Mouse (Mus musculus): Measurements from ENCODE around the gene Cdkal1. TPM values are rescaled to one million over a fixed set of nuclear protein-coding genes. Genes with fewer than 3 reads are reported as not detected.

Gene Cdkal1
- polyA plus RNA-seq, 1 experiment, result 5.1 TPM

- no peak for TF ChIP-seq MAX (IDR thresholded peaks at IDR 0.05)
- TF ChIP-seq MYOG (IDR thresholded peaks at IDR 0.05; ENCODE audit: control insufficient read depth, extremely low read depth, insufficient read length), result no peak
- TF ChIP-seq CEBPB (IDR thresholded peaks at IDR 0.05; ENCODE audit: low read depth), result no peak
- TF ChIP-seq FOSL1 (IDR thresholded peaks at IDR 0.05; ENCODE audit: insufficient read depth, low read length, poor library complexity, severe bottlenecking), result no peak
- no peak for TF ChIP-seq CTCF (IDR thresholded peaks at IDR 0.05; ENCODE audit: control insufficient read depth, insufficient read depth, insufficient read length)
- TF ChIP-seq USF1 (IDR thresholded peaks at IDR 0.05; ENCODE audit: low read depth), result no peak
- no peak for TF ChIP-seq MYOD1 (IDR thresholded peaks at IDR 0.05; ENCODE audit: control insufficient read depth, insufficient read length, low read depth)
- H3K4me3 ChIP-seq (ENCODE audit: insufficient read depth, poor library complexity, severe bottlenecking), result no peak overlapping the region
- H3K36me3 ChIP-seq (ENCODE audit: control insufficient read depth, insufficient read depth), result no peaks in the 10 kb centered on the region
- H3ac ChIP-seq (ENCODE audit: control insufficient read depth, insufficient read length, low read depth), result no peak overlapping the region
- no peaks in the 10 kb centered on the region for H3K79me2 ChIP-seq (ENCODE audit: control insufficient read depth, insufficient read depth)
- no peaks in the 10 kb centered on the region for H3K79me3 ChIP-seq (ENCODE audit: low read depth)
- H3K27me3 ChIP-seq (ENCODE audit: control insufficient read depth, insufficient read depth, insufficient read length), result no peaks in the 10 kb centered on the region
These were observed 226.9 kb downstream of the Cdkal1 start for GRCm38 (mm10) chr13:29628607-29629006.

GRCm38 (mm10) chr13:29627438-29628124, 227.9 kb downstream of the Cdkal1 start:
- no peaks in the 10 kb centered on the region for H3K36me3 ChIP-seq (ENCODE audit: control insufficient read depth, insufficient read depth)
- H3ac ChIP-seq (ENCODE audit: control insufficient read depth, insufficient read length, low read depth), result no peak overlapping the region
- no peaks in the 10 kb centered on the region for H3K27me3 ChIP-seq (ENCODE audit: control insufficient read depth, insufficient read depth, insufficient read length)
- H3K79me2 ChIP-seq (ENCODE audit: control insufficient read depth, insufficient read depth), result no peaks in the 10 kb centered on the region
- TF ChIP-seq MAX (IDR thresholded peaks at IDR 0.05) (no peak), FOSL1 (IDR thresholded peaks at IDR 0.05; ENCODE audit: insufficient read depth, low read length, poor library complexity, severe bottlenecking) (no peak), MYOD1 (IDR thresholded peaks at IDR 0.05; ENCODE audit: control insufficient read depth, insufficient read length, low read depth) (no peak), MYOG (IDR thresholded peaks at IDR 0.05; ENCODE audit: control insufficient read depth, extremely low read depth, insufficient read length) (no peak), USF1 (IDR thresholded peaks at IDR 0.05; ENCODE audit: low read depth) (no peak), CTCF (IDR thresholded peaks at IDR 0.05; ENCODE audit: control insufficient read depth, insufficient read depth, insufficient read length) (no peak), CEBPB (IDR thresholded peaks at IDR 0.05; ENCODE audit: low read depth) (no peak)
- no peak overlapping the region for H3K4me3 ChIP-seq (ENCODE audit: insufficient read depth, poor library complexity, severe bottlenecking)
- H3K79me3 ChIP-seq (ENCODE audit: low read depth), result no peaks in the 10 kb centered on the region

- Histone ChIP-seq H3ac (ENCODE audit: control insufficient read depth, insufficient read length, low read depth) (no peak overlapping the region), H3K27me3 (ENCODE audit: control insufficient read depth, insufficient read depth, insufficient read length) (no peaks in the 10 kb centered on the region), H3K36me3 (ENCODE audit: control insufficient read depth, insufficient read depth) (no peaks in the 10 kb centered on the region), H3K79me3 (ENCODE audit: low read depth) (no peaks in the 10 kb centered on the region), H3K79me2 (ENCODE audit: control insufficient read depth, insufficient read depth) (no peaks in the 10 kb centered on the region), H3K4me3 (ENCODE audit: insufficient read depth, poor library complexity, severe bottlenecking) (no peak overlapping the region)
- no peak for TF ChIP-seq MAX (IDR thresholded peaks at IDR 0.05)
- no peak for TF ChIP-seq CEBPB (IDR thresholded peaks at IDR 0.05; ENCODE audit: low read depth)
- TF ChIP-seq USF1 (IDR thresholded peaks at IDR 0.05; ENCODE audit: low read depth), result no peak
- TF ChIP-seq CTCF (IDR thresholded peaks at IDR 0.05; ENCODE audit: control insufficient read depth, insufficient read depth, insufficient read length), result no peak
- TF ChIP-seq MYOG (IDR thresholded peaks at IDR 0.05; ENCODE audit: control insufficient read depth, extremely low read depth, insufficient read length), result no peak
- no peak for TF ChIP-seq FOSL1 (IDR thresholded peaks at IDR 0.05; ENCODE audit: insufficient read depth, low read length, poor library complexity, severe bottlenecking)
- TF ChIP-seq MYOD1 (IDR thresholded peaks at IDR 0.05; ENCODE audit: control insufficient read depth, insufficient read length, low read depth), result no peak
These were observed 230.5 kb downstream of the Cdkal1 start for GRCm38 (mm10) chr13:29624929-29625328.

- no peaks in the 10 kb centered on the region for H3K79me2 ChIP-seq (ENCODE audit: control insufficient read depth, insufficient read depth)
- H3K36me3 ChIP-seq (ENCODE audit: control insufficient read depth, insufficient read depth), result no peaks in the 10 kb centered on the region
- no peak overlapping the region for H3K4me3 ChIP-seq (ENCODE audit: insufficient read depth, poor library complexity, severe bottlenecking)
- TF ChIP-seq CTCF (IDR thresholded peaks at IDR 0.05; ENCODE audit: control insufficient read depth, insufficient read depth, insufficient read length) (no peak), CEBPB (IDR thresholded peaks at IDR 0.05; ENCODE audit: low read depth) (no peak), USF1 (IDR thresholded peaks at IDR 0.05; ENCODE audit: low read depth) (no peak)
- no peak overlapping the region for H3ac ChIP-seq (ENCODE audit: control insufficient read depth, insufficient read length, low read depth)
- no peaks in the 10 kb centered on the region for H3K27me3 ChIP-seq (ENCODE audit: control insufficient read depth, insufficient read depth, insufficient read length)
- no peaks in the 10 kb centered on the region for H3K79me3 ChIP-seq (ENCODE audit: low read depth)
These were observed 231.7 kb downstream of the Cdkal1 start for GRCm38 (mm10) chr13:29623636-29624239.

- TF ChIP-seq CTCF (IDR thresholded peaks at IDR 0.05; ENCODE audit: control insufficient read depth, insufficient read depth, insufficient read length) (no peak), CEBPB (IDR thresholded peaks at IDR 0.05; ENCODE audit: low read depth) (no peak), FOSL1 (IDR thresholded peaks at IDR 0.05; ENCODE audit: insufficient read depth, low read length, poor library complexity, severe bottlenecking) (no peak), USF1 (IDR thresholded peaks at IDR 0.05; ENCODE audit: low read depth) (no peak), MYOG (IDR thresholded peaks at IDR 0.05; ENCODE audit: control insufficient read depth, extremely low read depth, insufficient read length) (no peak)
- no peak overlapping the region for H3K4me3 ChIP-seq (ENCODE audit: insufficient read depth, poor library complexity, severe bottlenecking)
- no peak overlapping the region for H3ac ChIP-seq (ENCODE audit: control insufficient read depth, insufficient read length, low read depth)
- no peaks in the 10 kb centered on the region for H3K36me3 ChIP-seq (ENCODE audit: control insufficient read depth, insufficient read depth)
- H3K27me3 ChIP-seq (ENCODE audit: control insufficient read depth, insufficient read depth, insufficient read length), result no peaks in the 10 kb centered on the region
- H3K79me3 ChIP-seq (ENCODE audit: low read depth), result no peaks in the 10 kb centered on the region
- no peaks in the 10 kb centered on the region for H3K79me2 ChIP-seq (ENCODE audit: control insufficient read depth, insufficient read depth)
These were observed 233.6 kb downstream of the Cdkal1 start for GRCm38 (mm10) chr13:29621881-29622280.
